Mouse (Mus musculus) testis, adult 2 months (tissue): ENCODE measurements around the gene Tada2b. TPM values are rescaled to one million over a fixed set of nuclear protein-coding genes. Genes with fewer than 3 reads are reported as not detected.

Source experiments
- H3K27ac ChIP-seq: fragments of 200-500 bp; 2 replicates; pipeline ENCODE4 v1.5.1; 2012; ENCODE audit warnings: low read depth, low read length; ENCODE audit not compliant: control insufficient read depth, insufficient read depth
- H3K27me3 ChIP-seq: fragments of 200-500 bp; 2 replicates; pipeline ENCODE4 v1.6.1; 2012; ENCODE audit warnings: mild to moderate bottlenecking, low read length, moderate library complexity; ENCODE audit not compliant: control insufficient read depth, insufficient read depth
- H3K36me3 ChIP-seq: fragments of 200-500 bp; 2 replicates; pipeline ENCODE4 v1.6.1; 2012; ENCODE audit warnings: mild to moderate bottlenecking, low read length; ENCODE audit not compliant: control insufficient read depth, insufficient read depth
- H3K4me1 ChIP-seq: fragments of 200-500 bp; 2 replicates; pipeline ENCODE4 v1.6.1; 2012; ENCODE audit warnings: low read length; ENCODE audit not compliant: control insufficient read depth, insufficient read depth
- H3K4me3 ChIP-seq: fragments of 200-500 bp; 2 replicates; pipeline ENCODE4 v1.5.1; 2012; ENCODE audit warnings: low read depth, mild to moderate bottlenecking, low read length, moderate library complexity, mixed read lengths; ENCODE audit not compliant: control insufficient read depth
- CTCF ChIP-seq: fragments of 200-500 bp; IDR thresholded peaks from 2 replicates; pipeline ENCODE4 v1.5.1; 2012; ENCODE audit warnings: low read depth, mild to moderate bottlenecking, inconsistent platforms, low read length, moderate library complexity; ENCODE audit not compliant: control insufficient read depth, insufficient read depth, insufficient replicate concordance
- POLR2A ChIP-seq: fragments of 200-500 bp; IDR thresholded peaks from 2 replicates; pipeline ENCODE4 v1.6.1; 2012; ENCODE audit warnings: low read depth, mild to moderate bottlenecking, inconsistent platforms, low read length, moderate library complexity; ENCODE audit not compliant: control insufficient read depth
- polyA plus RNA-seq: library from polyadenylated mRNA; depleted of rRNA; stranded (reverse); fragments of >200 nt; gene quantifications from 2 replicates; pipeline ENCODE4 v1.2.3, GENCODE M21; 2012; rRNA removed

Tada2b gene
- polyA plus RNA-seq, result 34.5 and 36.5 TPM in 2 replicates

DNA sequence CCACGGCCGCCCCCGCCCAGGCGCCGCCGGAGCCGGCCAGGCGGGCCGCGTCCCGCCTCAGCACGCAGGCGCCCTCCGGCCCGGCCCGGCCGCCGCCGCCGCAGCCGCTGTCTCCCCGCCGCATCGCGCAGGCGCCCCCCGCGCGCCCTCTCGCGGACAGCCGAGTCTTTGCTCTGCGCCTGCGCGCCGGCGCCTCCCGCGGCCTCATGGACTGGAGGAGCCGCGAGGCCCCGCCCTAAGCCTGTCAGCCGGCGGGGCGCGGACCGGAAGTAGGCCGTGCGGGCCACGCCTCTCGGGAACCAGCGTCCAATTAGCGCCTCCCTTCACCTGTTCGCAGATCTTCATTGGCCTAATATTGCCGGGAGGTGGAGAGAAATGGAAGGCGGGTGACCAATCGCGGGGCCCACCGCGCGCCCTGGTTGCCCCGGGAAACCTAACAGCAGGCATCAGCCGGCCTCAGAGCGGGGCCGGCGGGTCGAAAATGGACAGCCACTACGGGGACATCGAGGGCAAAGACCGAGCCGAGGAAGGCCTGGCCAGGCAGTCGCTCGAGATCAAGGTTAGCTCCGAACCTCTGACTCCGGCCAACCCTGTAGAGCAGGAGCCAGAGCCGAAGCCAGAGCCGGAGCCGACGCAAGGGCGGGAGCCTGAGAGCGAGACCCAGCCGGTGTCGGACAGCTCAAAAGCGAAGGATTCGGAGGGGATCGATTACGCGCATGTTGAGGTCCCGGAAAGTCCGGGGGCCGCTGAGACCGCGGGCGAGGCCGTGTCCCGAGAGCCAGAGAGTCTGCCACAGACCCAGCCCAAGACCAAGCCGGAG is at the start of gene Tada2b, which contains the start of gene Ccdc96:
Gene Tada2b (minus strand): TSS at position 115 of the 820 bp plus-strand sequence.
Gene Ccdc96 (plus strand): TSS at position 418 of the 820 bp plus-strand sequence.
- Histone ChIP-seq H3K4me1 (peaks cover 2% of the 10 kb centered on the region), H3K36me3 (no peaks in the 10 kb centered on the region; the same call in none of the 2 replicates), H3K27me3 (no peaks in the 10 kb centered on the region), H3K27ac (peak within 1 kb of the TSS; percentile 96), H3K4me3 (peak within 1 kb of the TSS; percentile 93)
- TF ChIP-seq POLR2A (peak; percentile 80), CTCF (0 out of 2 replicates have a peak, but pooled peaks have one; percentile 7)

DNA sequence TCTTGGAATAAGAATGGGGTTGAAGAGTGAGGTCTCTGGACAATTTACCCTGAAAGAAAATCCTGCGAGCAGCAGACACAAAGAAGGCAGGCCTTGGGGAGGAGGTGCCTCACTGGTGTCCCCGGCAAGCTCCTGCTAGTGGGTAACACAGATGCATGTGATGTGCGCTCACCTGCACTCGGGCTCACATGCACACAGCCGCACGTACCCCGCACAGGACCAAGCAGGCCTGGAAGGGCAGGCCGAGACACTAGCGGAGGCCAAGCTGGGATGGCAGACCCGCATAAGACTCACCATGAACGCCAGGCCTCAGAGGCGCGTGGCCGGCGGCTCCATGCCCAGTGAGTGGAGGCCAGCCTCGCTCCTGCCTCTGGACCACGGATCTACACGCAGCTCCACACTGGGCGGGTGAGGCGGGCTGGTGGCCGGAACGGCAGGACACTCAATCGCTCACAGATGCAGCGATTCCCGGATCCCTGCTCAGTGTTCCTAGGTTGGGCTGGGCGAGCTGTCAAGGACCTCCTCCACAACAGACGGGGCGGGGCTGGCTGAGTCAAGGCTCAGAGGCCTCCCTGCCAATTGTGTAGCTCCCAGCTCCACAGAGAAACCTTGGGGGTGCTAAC is 46.2 kb upstream of the Tada2b start:
- 0 out of 2 replicates have a peak, but pooled peaks have one; percentile 9 for TF ChIP-seq CTCF
- TF ChIP-seq POLR2A, result peak; percentile 32; the same call in 1 of the 2 replicates
- Histone ChIP-seq H3K27me3 (no peaks in the 10 kb centered on the region), H3K4me1 (peaks cover 10% of the 10 kb centered on the region), H3K4me3 (peak overlapping the region; percentile 95), H3K36me3 (no peaks in the 10 kb centered on the region), H3K27ac (peak overlapping the region; percentile 70; the same call in 1 of the 2 replicates)

DNA sequence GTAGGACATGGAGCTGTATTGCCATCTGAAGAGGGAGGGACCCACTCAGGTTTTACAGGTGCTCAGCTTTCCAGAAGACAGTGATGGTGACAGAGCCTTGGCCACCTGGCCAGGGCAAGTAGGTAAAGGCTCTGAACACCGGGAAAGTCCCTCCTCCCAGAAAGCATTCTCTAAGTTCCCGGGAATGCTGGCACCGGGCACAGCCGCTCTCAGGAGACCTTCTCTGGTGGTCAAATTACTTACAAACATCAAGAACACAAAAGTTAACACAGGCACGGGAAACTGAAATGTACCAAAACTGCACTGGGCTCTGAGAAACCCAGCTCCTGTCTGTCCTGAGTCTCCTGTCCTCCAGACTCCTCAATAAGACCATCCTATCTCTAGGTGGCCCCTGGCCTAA is 45.6 kb upstream of the Tada2b start:
- Histone ChIP-seq H3K4me1 (peaks cover 10% of the 10 kb centered on the region), H3K4me3 (no peak overlapping the region), H3K36me3 (no peaks in the 10 kb centered on the region), H3K27ac (no peak overlapping the region), H3K27me3 (no peaks in the 10 kb centered on the region)
- TF ChIP-seq CTCF, result no peak
- no peak for TF ChIP-seq POLR2A

DNA sequence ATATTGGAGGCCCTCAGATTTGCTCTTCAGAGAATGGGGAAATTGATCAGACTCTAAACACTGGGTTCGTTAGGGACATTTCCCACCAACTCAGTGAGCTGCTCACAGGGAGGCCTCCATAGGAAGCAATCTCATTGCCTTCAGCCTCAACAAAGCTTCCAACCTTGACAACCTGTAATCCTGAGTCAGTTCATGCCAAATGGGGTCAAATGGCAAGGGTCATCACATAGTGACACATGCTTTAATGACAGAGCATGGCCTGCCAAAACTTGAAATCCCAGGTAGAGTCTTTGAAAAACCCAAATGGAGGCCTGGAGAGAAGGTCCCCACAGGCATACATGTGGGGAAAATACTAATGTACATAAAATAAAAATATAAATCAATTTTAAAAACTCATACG is 42.8 kb upstream of the Tada2b start:
- Histone ChIP-seq H3K4me3 (no peak overlapping the region), H3K27me3 (no peaks in the 10 kb centered on the region), H3K4me1 (peaks cover 10% of the 10 kb centered on the region), H3K27ac (no peak overlapping the region), H3K36me3 (no peaks in the 10 kb centered on the region)
- TF ChIP-seq CTCF (no peak), POLR2A (no peak)

- TF ChIP-seq POLR2A, result no peak
- peak; percentile 51; the same call in 1 of the 2 replicates for TF ChIP-seq CTCF
- no peak overlapping the region for H3K27ac ChIP-seq
- no peaks in the 10 kb centered on the region for H3K27me3 ChIP-seq
- no peaks in the 10 kb centered on the region for H3K36me3 ChIP-seq
- H3K4me1 ChIP-seq, result peaks cover 10% of the 10 kb centered on the region
- no peak overlapping the region for H3K4me3 ChIP-seq
Observed at GRCm38 (mm10) chr5:36526274-36526673, 42.2 kb upstream of the Tada2b start.

DNA sequence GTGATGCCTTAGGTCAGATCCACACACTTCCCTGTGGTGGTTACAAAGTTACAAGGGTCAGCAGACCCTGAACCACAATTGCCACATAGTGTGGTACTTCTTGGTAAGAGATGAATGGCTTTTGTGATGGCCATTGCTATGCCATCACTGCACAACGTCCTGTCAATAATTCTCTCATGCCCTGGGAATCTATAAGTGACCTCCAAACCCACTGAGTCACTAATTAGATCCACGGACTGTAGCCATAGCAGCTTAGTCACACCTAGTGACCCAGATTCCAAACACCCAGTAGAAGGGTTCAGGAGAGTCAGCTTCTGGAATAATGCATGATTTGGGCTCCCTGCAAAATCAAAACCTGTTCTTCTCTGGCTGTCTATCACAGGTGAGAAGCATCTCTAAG is 41.1 kb upstream of the Tada2b start:
- H3K4me1 ChIP-seq, result peaks cover 6% of the 10 kb centered on the region
- H3K27ac ChIP-seq, result no peak overlapping the region
- H3K27me3 ChIP-seq, result no peaks in the 10 kb centered on the region
- TF ChIP-seq CTCF, result no peak
- TF ChIP-seq POLR2A, result no peak
- no peaks in the 10 kb centered on the region for H3K36me3 ChIP-seq
- H3K4me3 ChIP-seq, result no peak overlapping the region

DNA sequence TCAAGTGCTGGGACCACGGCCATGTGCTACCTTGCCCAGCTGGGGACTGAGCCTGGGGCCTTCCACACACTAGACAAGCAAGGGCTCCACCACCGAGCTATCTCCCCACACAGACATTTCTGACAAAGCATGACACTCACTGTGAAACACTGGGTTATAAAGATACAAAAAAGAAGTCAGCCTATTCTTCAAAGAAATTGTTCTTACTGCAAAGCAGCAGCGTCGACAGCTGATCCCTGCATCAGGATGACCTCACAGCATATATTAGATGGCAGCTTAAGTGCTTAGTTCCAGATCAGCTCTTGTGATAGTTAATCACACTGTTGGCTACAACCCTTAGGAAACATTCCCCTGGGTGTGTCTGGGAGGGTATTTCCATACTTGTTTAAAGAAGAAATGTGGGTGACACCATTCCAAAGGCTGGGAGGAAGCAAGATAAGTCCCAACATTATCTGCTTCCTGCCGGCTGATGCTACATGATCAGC is 39.2 kb upstream of the Tada2b start:
- TF ChIP-seq POLR2A (no peak), CTCF (no peak)
- Histone ChIP-seq H3K36me3 (no peaks in the 10 kb centered on the region), H3K27ac (no peak overlapping the region), H3K27me3 (no peaks in the 10 kb centered on the region), H3K4me3 (no peak overlapping the region), H3K4me1 (no peaks in the 10 kb centered on the region)
